Mouse (Mus musculus) bone marrow, adult 2 months (tissue): ENCODE data around the gene Prr5.

ENCODE experiments used
- CTCF ChIP-seq: fragments of 200-500 bp; IDR thresholded peaks from 2 replicates; pipeline ENCODE4 v1.5.1; 2011; ENCODE audit warnings: low read length, control low read depth; ENCODE audit not compliant: control insufficient read depth, insufficient read depth
- POLR2A ChIP-seq: fragments of 200-500 bp; IDR thresholded peaks from 2 replicates; pipeline ENCODE4 v1.6.1; 2011; ENCODE audit warnings: low read depth, mild to moderate bottlenecking, control low read depth, low read length, borderline replicate concordance; ENCODE audit not compliant: control insufficient read depth

- TF ChIP-seq CTCF: no peak
- no peak for TF ChIP-seq POLR2A
Measured at GRCm38 (mm10) chr15:84675317-84675716, 5.9 kb downstream of the Prr5 start.
